Mouse (Mus musculus) embryo, embryonic 10.5 days (tissue): ENCODE results near the gene Bcor.

ENCODE experiments used
- DNase-seq: peaks from one replicate; pipeline ENCODE4 v3.0.0-alpha.2; 2015; ENCODE audit warnings: low spot score

The Bcor gene

GRCm38 (mm10) chrX:12003947-12004346 is 156.2 kb downstream of the Bcor start:
- DNase-seq = no peak

GRCm38 (mm10) chrX:12003539-12003938 is 156.6 kb downstream of the Bcor start:
- DNase-seq = no peak

GRCm38 (mm10) chrX:12003106-12003505 is 157.0 kb downstream of the Bcor start:
- DNase-seq = peak; percentile 34

- DNase-seq = no peak
These were observed 157.6 kb downstream of the Bcor start for GRCm38 (mm10) chrX:12002596-12002995.

GRCm38 (mm10) chrX:12001969-12002368 is 158.2 kb downstream of the Bcor start:
- no peak for DNase-seq

GRCm38 (mm10) chrX:12001336-12001735 is 158.8 kb downstream of the Bcor start:
- peak; percentile 43 for DNase-seq

- no peak for DNase-seq
These were observed 159.5 kb downstream of the Bcor start for GRCm38 (mm10) chrX:12000620-12001019.

- peak; percentile 56 for DNase-seq
These were observed 160.2 kb downstream of the Bcor start for GRCm38 (mm10) chrX:11999951-12000350.

- peak; percentile 76 for DNase-seq
These were observed 161.2 kb downstream of the Bcor start for GRCm38 (mm10) chrX:11998934-11999336.

- DNase-seq = no peak
These were observed 163.3 kb downstream of the Bcor start for GRCm38 (mm10) chrX:11996891-11997290.

- no peak for DNase-seq
These were observed 163.7 kb downstream of the Bcor start for GRCm38 (mm10) chrX:11996489-11996888.

GRCm38 (mm10) chrX:11993641-11994419 is 166.3 kb downstream of the Bcor start:
- DNase-seq = no peak

GRCm38 (mm10) chrX:11989471-11989870 is 170.7 kb downstream of the Bcor start:
- DNase-seq = no peak

- DNase-seq = peak; percentile 64
These were observed 171.8 kb downstream of the Bcor start for GRCm38 (mm10) chrX:11988191-11988896.

- DNase-seq = no peak
These were observed 172.6 kb downstream of the Bcor start for GRCm38 (mm10) chrX:11987602-11988001.
